Mouse (Mus musculus): ENCODE data around the gene Trim28. TPM values are rescaled to one million over a fixed set of nuclear protein-coding genes. Genes with fewer than 3 reads are reported as not detected.

The Trim28 gene
- polyA plus RNA-seq (2012; ENCODE audit: low replicate concordance), result 64.0 and 158 TPM in 2 replicates

GRCm38 (mm10) chr7:12998851-12999250 is at the start of gene Trim28:
TSS of gene Trim28 (plus strand) at chr7:12999114.

GRCm38 (mm10) chr7:12965678-12966091 is 33.2 kb upstream of the Trim28 start, which contains the start of gene Zfp324:
TSS of gene Zfp324 (plus strand) at chr7:12965838.

GRCm38 (mm10) chr7:12977682-12978389 is 21.1 kb upstream of the Trim28 start, which contains the start of gene Zfp446:
TSS of gene Zfp446 (plus strand) at chr7:12977848.

GRCm38 (mm10) chr7:12998053-12998452 is 861 bp upstream of the Trim28 start, which contains the start of gene Slc27a5:
TSS of gene Slc27a5 (minus strand) at chr7:12998192.

GRCm38 (mm10) chr7:13010005-13010908 is 11.3 kb downstream of the Trim28 start, which contains the start of gene Zbtb45:
TSS of gene Zbtb45 (minus strand) at chr7:13010034.

GRCm38 (mm10) chr7:13034148-13034977 is 35.4 kb downstream of the Trim28 start, which contains the start of gene Chmp2a:
TSS of gene Chmp2a (minus strand) at chr7:13034807.

GRCm38 (mm10) chr7:13037901-13038555 is 39.1 kb downstream of the Trim28 start, which contains the start of gene Ube2m:
TSS of gene Ube2m (minus strand) at chr7:13038275.

GRCm38 (mm10) chr7:13054287-13055010 is 55.5 kb downstream of the Trim28 start, which contains the start of gene Mzf1:
TSS of gene Mzf1 (minus strand) at chr7:13054764.

Other genes with a start within 250 kb of the Trim28 start
- not detected in 2 replicates for gene Zscan18, start 195.5 kb upstream of the Trim28 start, polyA plus RNA-seq (2012; ENCODE audit: low replicate concordance)
- gene Zfp329, start 180.3 kb upstream of the Trim28 start, polyA plus RNA-seq (2012; ENCODE audit: low replicate concordance), result 0.12 and 0.32 TPM in 2 replicates
- 1.0 and 2.1 TPM in 2 replicates for gene Zfp110, start 164.4 kb upstream of the Trim28 start, polyA plus RNA-seq (2012; ENCODE audit: low replicate concordance)
- 0.27 and 0.66 TPM in 2 replicates for gene Zfp128, start 117.9 kb upstream of the Trim28 start, polyA plus RNA-seq (2012; ENCODE audit: low replicate concordance)
- 1.0 and 5.7 TPM in 2 replicates for gene Zscan22, start 101.3 kb upstream of the Trim28 start, polyA plus RNA-seq (2012; ENCODE audit: low replicate concordance)
- 253 and 1,360 TPM in 2 replicates for gene Rps5, start 76.8 kb upstream of the Trim28 start, polyA plus RNA-seq (2012; ENCODE audit: low replicate concordance)
- gene Rnf225, start 71.7 kb upstream of the Trim28 start, polyA plus RNA-seq (2012; ENCODE audit: low replicate concordance), result 3.4 TPM in 2 replicates
- 11.5 and 14.8 TPM in 2 replicates for gene Zfp324, start 33.3 kb upstream of the Trim28 start, polyA plus RNA-seq (2012; ENCODE audit: low replicate concordance)
- gene Zfp446, start 21.3 kb upstream of the Trim28 start, polyA plus RNA-seq (2012; ENCODE audit: low replicate concordance), result 6.8 and 12.0 TPM in 2 replicates
- gene Slc27a5, start 922 bp upstream of the Trim28 start, polyA plus RNA-seq (2012; ENCODE audit: low replicate concordance), result not detected in 2 replicates
- 143 and 179 TPM in 2 replicates for gene Zbtb45, start 10.9 kb downstream of the Trim28 start, polyA plus RNA-seq (2012; ENCODE audit: low replicate concordance)
- gene Chmp2a, start 35.7 kb downstream of the Trim28 start, polyA plus RNA-seq (2012; ENCODE audit: low replicate concordance), result 29.9 and 190 TPM in 2 replicates
- 107 and 227 TPM in 2 replicates for gene Ube2m, start 39.2 kb downstream of the Trim28 start, polyA plus RNA-seq (2012; ENCODE audit: low replicate concordance)
- 2.6 and 3.3 TPM in 2 replicates for gene Mzf1, start 55.6 kb downstream of the Trim28 start, polyA plus RNA-seq (2012; ENCODE audit: low replicate concordance)
- gene Vmn1r85, start 96.1 kb downstream of the Trim28 start, polyA plus RNA-seq (2012; ENCODE audit: low replicate concordance), result not detected in 2 replicates
- 0.03 TPM in 1 of 2 replicates, not detected in the other for gene Vmn1r86, start 120.8 kb downstream of the Trim28 start, polyA plus RNA-seq (2012; ENCODE audit: low replicate concordance)
- not detected in 2 replicates for gene Vmn1r87, start 141.0 kb downstream of the Trim28 start, polyA plus RNA-seq (2012; ENCODE audit: low replicate concordance)
- not detected in 2 replicates for gene Vmn1r88, start 160.5 kb downstream of the Trim28 start, polyA plus RNA-seq (2012; ENCODE audit: low replicate concordance)
- gene Vmn1r89, start 213.9 kb downstream of the Trim28 start, polyA plus RNA-seq (2012; ENCODE audit: low replicate concordance), result not detected in 2 replicates